ENCODE assay signal across 15 mouse cellular contexts in the genomic region with DNA sequence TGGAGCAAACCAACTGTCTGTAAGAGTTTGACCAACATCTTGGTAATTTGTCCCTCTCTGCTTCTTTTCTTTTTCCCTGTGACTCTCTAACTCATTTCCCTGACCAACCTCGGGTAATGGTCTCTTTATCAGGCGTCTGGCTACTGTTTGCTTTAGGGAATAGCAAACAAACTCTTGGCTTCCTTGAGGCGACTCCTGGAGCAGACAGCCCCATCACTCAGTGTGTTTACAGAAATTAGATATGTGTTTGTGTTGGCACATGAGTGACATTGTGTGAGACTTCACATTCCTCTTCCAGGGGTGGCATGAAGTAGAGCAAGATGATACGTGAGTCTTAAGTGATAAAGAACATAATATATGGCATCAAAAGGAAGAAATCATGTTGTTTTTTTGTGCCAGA.
"Had no signal": no experiment of that assay in that cellular context is flagged by ENCODE, and none has a peak within 500 bp of the region (broad histone marks: within the 10 kb centered on the region; RNA-seq: fewer than 3 reads in every experiment).

No protein-coding gene starts in this region.

- H3K36me3 ChIP-seq: liver, embryonic 13.5 days; liver, embryonic 15.5 days; midbrain, embryonic 13.5 days; midbrain, embryonic 15.5 days; neural tube, embryonic 12.5 days; stomach, embryonic 15.5 days had no signal

- H3K4me1 ChIP-seq: liver, embryonic 13.5 days; liver, embryonic 15.5 days; megakaryocyte, embryonic 14.5 days; stomach, embryonic 15.5 days had no signal

- H3K4me2 ChIP-seq: liver, embryonic 11.5 days; liver, embryonic 13.5 days; liver, embryonic 15.5 days; midbrain, embryonic 11.5 days; midbrain, embryonic 13.5 days; midbrain, embryonic 15.5 days; neural tube, embryonic 12.5 days; stomach, embryonic 15.5 days had no signal

- H3K27me3 ChIP-seq: liver, embryonic 13.5 days; liver, embryonic 15.5 days; megakaryocyte, embryonic 14.5 days; midbrain, embryonic 13.5 days; midbrain, embryonic 15.5 days; stomach, embryonic 15.5 days had no signal

- DNase-seq: liver, embryonic 13.5 days; right cerebral cortex, postnatal 14 days; thymus, adult 2 months; thymus, postnatal 25 days; thymus, postnatal 4 days had no signal

- H3K9ac ChIP-seq: liver, embryonic 13.5 days; liver, embryonic 15.5 days; midbrain, embryonic 13.5 days; midbrain, embryonic 15.5 days; neural tube, embryonic 12.5 days; stomach, embryonic 15.5 days had no signal

- H3K27ac ChIP-seq: liver, embryonic 13.5 days; liver, embryonic 15.5 days; macrophage; midbrain, embryonic 13.5 days; midbrain, embryonic 15.5 days; neural tube, embryonic 12.5 days; stomach, embryonic 15.5 days; stomach, postnatal 0 days had no signal

- ATAC-seq: midbrain, embryonic 13.5 days; midbrain, embryonic 15.5 days had no signal

- H3K4me3 ChIP-seq: liver, embryonic 13.5 days; liver, embryonic 15.5 days; megakaryocyte, embryonic 14.5 days; midbrain, embryonic 13.5 days; midbrain, embryonic 15.5 days; neural tube, embryonic 12.5 days; stomach, embryonic 15.5 days had no signal

- H3K9me3 ChIP-seq: liver, embryonic 13.5 days; liver, embryonic 15.5 days; megakaryocyte, embryonic 14.5 days; midbrain, embryonic 13.5 days; midbrain, embryonic 15.5 days; neural tube, embryonic 12.5 days; stomach, embryonic 15.5 days had no signal
